Mouse (Mus musculus): ENCODE data around the gene Hist2h2bb.

Gene Hist2h2bb

GRCm38 (mm10) chr3:96269511-96270474, at the start of gene Hist2h2bb:
TSS of gene Hist2h2bb (plus strand) at chr3:96269752.
- CTCF ChIA-PET, result interaction anchor here (0.5 to 3.3 kb wide), 10 partner anchors 8 to 310 kb away, joined by 3 to 55 read pairs (median 6); partner anchors contain the start of genes Bola1 (in 1 of the 4) and Hist2h2ab (in 1 of the 4)
- POLR2A ChIA-PET, result interaction anchor here (0.5 to 5.5 kb wide), 209 partner anchors 8 to 1254 kb away, joined by 3 to 196 read pairs (median 4); partner anchors contain the start of genes Bola1 (in 4 of the 4), Hist2h2ab (in 4 of the 4), Hist2h2ac (in 4 of the 4) and Hist2h2be (in 4 of the 4)

- POLR2A ChIA-PET, result interaction anchor here (0.5 to 15.1 kb wide), 158 partner anchors 8 to 1207 kb away, joined by 3 to 457 read pairs (median 5); partner anchors contain the start of genes Hist2h2bb (in 4 of the 4), Hist2h4 (in 4 of the 4), Hist2h2aa1 (in 3 of the 4) and Hist2h3b (in 3 of the 4)
Measured at GRCm38 (mm10) chr3:96220131-96220764, 49.3 kb upstream of the Hist2h2bb start.

GRCm38 (mm10) chr3:96220765-96221639, 48.5 kb upstream of the Hist2h2bb start, which contains the start of the genes Hist2h2ac and Hist2h2be:
TSS of gene Hist2h2ac (minus strand) at chr3:96220880.
TSS of gene Hist2h2be (plus strand) at chr3:96221119.
- ChIA-PET POLR2A (interaction anchor here (0.6 to 15.1 kb wide), 129 partner anchors 8 to 546 kb away, joined by 3 to 457 read pairs (median 5); partner anchors contain the start of genes Hist2h2bb (in 4 of the 4), Hist2h4 (in 4 of the 4), Hist2h2aa1 (in 3 of the 4) and Hist2h3b (in 3 of the 4)), CTCF (interaction anchor here (0.6 to 2.2 kb wide), 13 partner anchors 12 to 1142 kb away, joined by 3 to 14 read pairs (median 4); no protein-coding TSS in a partner anchor)

More at GRCm38 (mm10) chr3:96220131-96220764, 49.3 kb upstream of the Hist2h2bb start:
- CTCF ChIA-PET, result interaction anchor here (0.9 to 2.2 kb wide), 16 partner anchors 10 to 220 kb away, joined by 3 to 17 read pairs (median 4); partner anchors contain the start of genes Hist2h2bb (in 1 of the 4) and Hist2h4 (in 1 of the 4)

- ChIA-PET POLR2A (interaction anchor here (0.6 to 15.1 kb wide), 74 partner anchors 8 to 505 kb away, joined by 3 to 457 read pairs (median 12); partner anchors contain the start of genes Hist2h2bb (in 4 of the 4), Hist2h4 (in 4 of the 4), Hist2h3b (in 3 of the 4) and Hist2h2aa1 (in 2 of the 4)), CTCF (interaction anchor here (0.6 to 1.5 kb wide), 8 partner anchors 12 to 1142 kb away, joined by 3 to 8 read pairs (median 4); no protein-coding TSS in a partner anchor)
Measured at GRCm38 (mm10) chr3:96221640-96222038, 47.9 kb upstream of the Hist2h2bb start.

GRCm38 (mm10) chr3:96222774-96223173, 46.8 kb upstream of the Hist2h2bb start:
- CTCF ChIA-PET, result interaction anchor here in 3 of 4 experiments (0.5 to 1.2 kb wide), 3 partner anchors 12 to 317 kb away, joined by 3 to 7 read pairs (median 5); no protein-coding TSS in a partner anchor
- POLR2A ChIA-PET, result interaction anchor here (0.6 to 15.1 kb wide), 16 partner anchors 10 to 289 kb away, joined by 3 to 457 read pairs (median 76); partner anchors contain the start of genes Hist2h4 (in 2 of the 4), Hist2h2aa1 (in 1 of the 4), Hist2h2aa2 (in 1 of the 4) and Hist2h2bb (in 1 of the 4)

GRCm38 (mm10) chr3:96225421-96225820, 44.1 kb upstream of the Hist2h2bb start:
- ChIA-PET CTCF (no interaction called here), POLR2A (interaction anchor here in 3 of 4 experiments (0.6 to 15.1 kb wide), 18 partner anchors 7 to 115 kb away, joined by 3 to 457 read pairs (median 5); partner anchors contain the start of genes Hist2h2bb (in 2 of the 3), Hist2h4 (in 2 of the 3) and Hist2h2aa1 (in 1 of the 3))

- POLR2A ChIA-PET, result interaction anchor here in 3 of 4 experiments (0.6 to 15.1 kb wide), 25 partner anchors 5 to 161 kb away, joined by 3 to 457 read pairs (median 3); partner anchors contain the start of genes Bola1 (in 3 of the 3), Hist2h2ab (in 3 of the 3), Hist2h2aa1 (in 1 of the 3) and Hist2h2ac (in 1 of the 3)
Measured at GRCm38 (mm10) chr3:96226695-96227648, 42.6 kb upstream of the Hist2h2bb start.

GRCm38 (mm10) chr3:96228828-96229227, 40.7 kb upstream of the Hist2h2bb start:
- POLR2A ChIA-PET, result interaction anchor here (1.1 to 15.1 kb wide), 14 partner anchors 4 to 171 kb away, joined by 3 to 457 read pairs (median 5); partner anchors contain the start of genes Bola1 (in 4 of the 4), Hist2h2ab (in 4 of the 4), Hist2h2ac (in 3 of the 4) and Hist2h2be (in 3 of the 4)
- CTCF ChIA-PET, result interaction anchor here in 1 of 4 experiments (0.7 kb wide), 1 partner anchor 9 kb away, joined by 3 read pairs; no protein-coding TSS in a partner anchor

More at GRCm38 (mm10) chr3:96226695-96227648, 42.6 kb upstream of the Hist2h2bb start:
- CTCF ChIA-PET, result interaction anchor here in 2 of 4 experiments (0.6 to 0.8 kb wide), 2 partner anchors 18 to 316 kb away, joined by 3 read pairs; no protein-coding TSS in a partner anchor

GRCm38 (mm10) chr3:96230404-96230803, 39.1 kb upstream of the Hist2h2bb start:
- CTCF ChIA-PET, result no interaction called here
- POLR2A ChIA-PET, result interaction anchor here (0.6 to 12.2 kb wide), 5 partner anchors 8 to 34 kb away, joined by 3 to 457 read pairs (median 5); partner anchors contain the start of genes Bola1 (in 2 of the 4), Hist2h2ab (in 2 of the 4), Hist2h2ac (in 2 of the 4) and Hist2h2be (in 2 of the 4)

- CTCF ChIA-PET, result no interaction called here
Measured at GRCm38 (mm10) chr3:96230910-96231757, 38.4 kb upstream of the Hist2h2bb start.

GRCm38 (mm10) chr3:96231758-96232120, 37.8 kb upstream of the Hist2h2bb start:
- ChIA-PET CTCF (no interaction called here), POLR2A (interaction anchor here in 3 of 4 experiments (0.9 to 12.2 kb wide), 7 partner anchors 7 to 38 kb away, joined by 3 to 457 read pairs (median 4); partner anchors contain the start of genes Hist2h2ac (in 3 of the 3), Hist2h2be (in 3 of the 3), Bola1 (in 2 of the 3) and Hist2h2ab (in 2 of the 3))

More at GRCm38 (mm10) chr3:96230910-96231757, 38.4 kb upstream of the Hist2h2bb start:
- POLR2A ChIA-PET, result interaction anchor here (0.9 to 12.2 kb wide), 7 partner anchors 9 to 38 kb away, joined by 3 to 457 read pairs (median 4); partner anchors contain the start of genes Hist2h2ac (in 3 of the 4), Hist2h2be (in 3 of the 4), Bola1 (in 2 of the 4) and Hist2h2ab (in 2 of the 4)

- ChIA-PET CTCF (interaction anchor here in 1 of 4 experiments (0.6 to 1.1 kb wide), 2 partner anchors 43 kb away, joined by 3 to 4 read pairs; no protein-coding TSS in a partner anchor), POLR2A (interaction anchor here in 3 of 4 experiments (0.9 to 12.2 kb wide), 18 partner anchors 9 to 74 kb away, joined by 3 to 457 read pairs (median 9); partner anchors contain the start of genes Hist2h2ac (in 3 of the 3), Hist2h2be (in 3 of the 3), Hist2h4 (in 3 of the 3) and Bola1 (in 2 of the 3))
Measured at GRCm38 (mm10) chr3:96234914-96235313, 34.6 kb upstream of the Hist2h2bb start.

- ChIA-PET CTCF (interaction anchor here in 1 of 4 experiments (1.1 kb wide), 1 partner anchor 42 kb away, joined by 3 read pairs; no protein-coding TSS in a partner anchor), POLR2A (interaction anchor here in 3 of 4 experiments (0.5 to 12.2 kb wide), 29 partner anchors 9 to 1008 kb away, joined by 3 to 457 read pairs (median 5); partner anchors contain the start of genes Bola1 (in 3 of the 3), Hist2h2ab (in 3 of the 3), Hist2h2ac (in 3 of the 3) and Hist2h2be (in 3 of the 3))
Measured at GRCm38 (mm10) chr3:96235836-96236235, 33.7 kb upstream of the Hist2h2bb start.

Data from embryonic stem cell, embryonic (primary cell).